Mouse (Mus musculus) midbrain, embryonic 11.5 days (tissue): ENCODE data around the gene Muc3. TPM values are rescaled to one million over a fixed set of nuclear protein-coding genes. Genes with fewer than 3 reads are reported as not detected.
"Not testable (repeated sequence)": the region's sequence is repeated elsewhere in the genome, so short reads cannot be mapped to it uniquely, and the experiment has no call there.

Source experiments
- ATAC-seq: fragments of 200-750 bp; cut with Nextera tagmentation; 2 replicates; pipeline ENCODE4 v1.8.0; 2017; ENCODE audit warnings: moderate TSS enrichment, moderate library complexity; ENCODE audit not compliant: low FRiP score
- DNase-seq: peaks from one replicate; pipeline ENCODE4 v3.0.0; 2015; ENCODE audit warnings: low spot score; ENCODE audit errors: missing footprints
- H3K27ac ChIP-seq: fragments of 300-500 bp; sonication (generic); 2 replicates; pipeline ENCODE4 v1.5.1; 2014; ENCODE audit warnings: low read depth, low read length
- H3K27me3 ChIP-seq: fragments of 300-500 bp; sonication (generic); 2 replicates; pipeline ENCODE4 v1.6.1; 2014; ENCODE audit warnings: mild to moderate bottlenecking, low read length, moderate library complexity, mixed read lengths; ENCODE audit not compliant: control insufficient read depth, insufficient read depth
- H3K36me3 ChIP-seq: fragments of 300-500 bp; sonication (generic); 2 replicates; pipeline ENCODE4 v1.6.1; 2014; ENCODE audit warnings: mild to moderate bottlenecking, low read length, moderate library complexity, mixed read lengths; ENCODE audit not compliant: control insufficient read depth, insufficient read depth
- H3K4me1 ChIP-seq: fragments of 300-500 bp; sonication (generic); 2 replicates; pipeline ENCODE4 v1.6.1; 2014; ENCODE audit warnings: low read length; ENCODE audit not compliant: control insufficient read depth, insufficient read depth
- H3K4me2 ChIP-seq: fragments of 300-500 bp; sonication (generic); 2 replicates; pipeline ENCODE4 v1.6.1; 2014; ENCODE audit warnings: mild to moderate bottlenecking, moderate library complexity
- H3K4me3 ChIP-seq: fragments of 300-500 bp; sonication (generic); 2 replicates; pipeline ENCODE4 v1.5.1; 2014; ENCODE audit warnings: low read depth, low read length
- H3K9ac ChIP-seq: fragments of 300-500 bp; sonication (generic); 2 replicates; pipeline ENCODE4 v1.6.1; 2014; ENCODE audit warnings: low read length
- H3K9me3 ChIP-seq: fragments of 300-500 bp; sonication (generic); 2 replicates; pipeline ENCODE4 v1.6.1; 2016; ENCODE audit warnings: low read length; ENCODE audit not compliant: control insufficient read depth
- WGBS: fragments of 180-500 bp; shearing (Covaris S2); extraction: QIAGEN DNeasy Blood & Tissue Kit; methylation state at CpG from one replicate; pipeline ENCODE4 v1.1.7; 2014; 5-methylcytosine and 5-hydroxymethylcytosine counted together
- polyA plus RNA-seq: library from polyadenylated mRNA; unstranded; fragments of >200 nt; fragmentation: Nextera tagmentation; extraction: Ambion mirVana; gene quantifications from 2 replicates; pipeline ENCODE4 v1.2.1, GENCODE M21; 2014

Muc3 gene
- polyA plus RNA-seq, 1 experiment from 2014 or later: not detected

GRCm38 (mm10) chr5:137131490-137131889, 17.6 kb downstream of the Muc3 start:
- ATAC-seq (no peak; the same call in 1 of the 2 replicates), DNase-seq (peak; percentile 92)
- Histone ChIP-seq H3K9ac (no peak overlapping the region), H3K4me2 (no peak overlapping the region), H3K36me3 (no peaks in the 10 kb centered on the region), H3K9me3 (no peaks in the 10 kb centered on the region), H3K4me3 (no peak overlapping the region), H3K4me1 (no peaks in the 10 kb centered on the region), H3K27me3 (no peaks in the 10 kb centered on the region; the same call in 1 of the 2 replicates), H3K27ac (no peak overlapping the region)
- WGBS: under 1% methylated on average over 3 of the region's 3 CpGs

GRCm38 (mm10) chr5:137129281-137129680, 19.8 kb downstream of the Muc3 start:
- Histone ChIP-seq H3K9ac (no peak overlapping the region), H3K36me3 (no peaks in the 10 kb centered on the region), H3K4me2 (no peak overlapping the region), H3K4me3 (no peak overlapping the region), H3K27me3 (no peaks in the 10 kb centered on the region; the same call in 1 of the 2 replicates), H3K27ac (no peak overlapping the region), H3K9me3 (no peaks in the 10 kb centered on the region), H3K4me1 (no peaks in the 10 kb centered on the region)
- WGBS: 26% methylated on average over 5 of the region's 5 CpGs
- DNase-seq (no peak), ATAC-seq (no peak)

GRCm38 (mm10) chr5:137123516-137123915, 25.6 kb downstream of the Muc3 start:
- Histone ChIP-seq H3K4me1 (peaks cover 4% of the 10 kb centered on the region; the same call in 1 of the 2 replicates), H3K27me3 (no peaks in the 10 kb centered on the region), H3K4me3 (no peak overlapping the region), H3K9me3 (no peaks in the 10 kb centered on the region), H3K4me2 (no peak overlapping the region), H3K9ac (no peak overlapping the region), H3K27ac (no peak overlapping the region), H3K36me3 (no peaks in the 10 kb centered on the region)
- 79% methylated on average over 4 of the region's 4 CpGs for WGBS
- ATAC-seq (no peak; the same call in 1 of the 2 replicates), DNase-seq (peak; percentile 57)

- ATAC-seq (peak; percentile 86), DNase-seq (peak; percentile 97)
- Histone ChIP-seq H3K27ac (peak overlapping the region; percentile 8; the same call in 1 of the 2 replicates), H3K9ac (peak overlapping the region; percentile 45; the same call in 1 of the 2 replicates), H3K9me3 (no peaks in the 10 kb centered on the region), H3K4me2 (peak overlapping the region; percentile 28; the same call in 1 of the 2 replicates), H3K36me3 (no peaks in the 10 kb centered on the region), H3K27me3 (no peaks in the 10 kb centered on the region), H3K4me3 (no peak overlapping the region), H3K4me1 (peaks cover 4% of the 10 kb centered on the region; the same call in 1 of the 2 replicates)
- WGBS: 8% methylated on average over 14 of the region's 14 CpGs
These were observed 26.4 kb downstream of the Muc3 start for GRCm38 (mm10) chr5:137122686-137123193.

GRCm38 (mm10) chr5:137121280-137121679, 27.8 kb downstream of the Muc3 start:
- no peaks in the 10 kb centered on the region for H3K36me3 ChIP-seq
- H3K4me1 ChIP-seq: peaks cover 5% of the 10 kb centered on the region
- DNase-seq (peak; percentile 68), ATAC-seq (no peak)
- H3K27ac ChIP-seq: no peak overlapping the region
- no peak overlapping the region for H3K4me2 ChIP-seq
- H3K9ac ChIP-seq: no peak overlapping the region
- H3K27me3 ChIP-seq: no peaks in the 10 kb centered on the region
- 83% methylated on average over 4 of the region's 4 CpGs for WGBS
- no peak overlapping the region for H3K4me3 ChIP-seq
- no peaks in the 10 kb centered on the region for H3K9me3 ChIP-seq

- Histone ChIP-seq H3K4me2 (no peak overlapping the region), H3K9ac (no peak overlapping the region), H3K27me3 (no peaks in the 10 kb centered on the region), H3K4me3 (no peak overlapping the region), H3K9me3 (no peaks in the 10 kb centered on the region), H3K4me1 (peaks cover 7% of the 10 kb centered on the region), H3K36me3 (no peaks in the 10 kb centered on the region), H3K27ac (no peak overlapping the region)
- ATAC-seq (no peak), DNase-seq (peak; percentile 71)
- WGBS: 71% methylated on average over 4 of the region's 4 CpGs
These were observed 30.2 kb downstream of the Muc3 start for GRCm38 (mm10) chr5:137118878-137119277.

- ATAC-seq, H3K36me3 ChIP-seq, H3K9me3 ChIP-seq, H3K4me2 ChIP-seq, DNase-seq, H3K4me1 ChIP-seq, H3K27me3 ChIP-seq, H3K27ac ChIP-seq, H3K4me3 ChIP-seq, H3K9ac ChIP-seq: not testable (repeated sequence)
- WGBS: 89% methylated on average over 3 of the region's 3 CpGs
These were observed 31.1 kb downstream of the Muc3 start for GRCm38 (mm10) chr5:137117994-137118393.

GRCm38 (mm10) chr5:137116987-137117386, 32.1 kb downstream of the Muc3 start:
- Histone ChIP-seq H3K27ac (no peak overlapping the region), H3K27me3 (no peaks in the 10 kb centered on the region), H3K4me1 (peaks cover 4% of the 10 kb centered on the region), H3K4me3 (no peak overlapping the region), H3K4me2 (no peak overlapping the region), H3K36me3 (no peaks in the 10 kb centered on the region), H3K9ac (no peak overlapping the region), H3K9me3 (no peaks in the 10 kb centered on the region)
- no peak for DNase-seq
- ATAC-seq: no peak
- 80% methylated on average over 2 of the region's 2 CpGs for WGBS

- Histone ChIP-seq H3K4me3 (peak within 1 kb of the TSS; percentile 40), H3K4me2 (peak within 1 kb of the TSS; percentile 46), H3K9ac (peak within 1 kb of the TSS; percentile 78), H3K27ac (no peak within 1 kb of the TSS), H3K36me3 (no peaks in the 10 kb centered on the region), H3K27me3 (no peaks in the 10 kb centered on the region), H3K4me1 (peaks cover 4% of the 10 kb centered on the region), H3K9me3 (no peaks in the 10 kb centered on the region)
- 9% methylated on average over 29 of the region's 29 CpGs for WGBS
- ATAC-seq (peak; percentile 76), DNase-seq (peak; percentile 94)
These were observed 33.0 kb downstream of the Muc3 start, which contains the start of gene Trim56 for GRCm38 (mm10) chr5:137115866-137116847. TSS of gene Trim56 (minus strand) at chr5:137116209.
